Mouse (Mus musculus): ENCODE measurements around the gene Hist1h1a. TPM values are rescaled to one million over a fixed set of nuclear protein-coding genes. Genes with fewer than 3 reads are reported as not detected.

Gene Hist1h1a
- total and polyA plus RNA-seq, 3 experiments, result 4.1 to 2,211 TPM; not detected in 1

GRCm38 (mm10) chr13:23806422-23807052 lies 43.1 kb downstream of the Hist1h1a start, which contains the start of gene Slc17a2:
TSS of gene Slc17a2 (plus strand) at chr13:23806993.
- no peak within 1 kb of the TSS for H3K4me3 ChIP-seq (ENCODE audit: control insufficient read depth in 1 of 2, insufficient read depth in 1 of 2, low read depth in 2 of 2, low read length in 2 of 2)

More at GRCm38 (mm10) chr13:23806422-23807052, 43.1 kb downstream of the Hist1h1a start, which contains the start of gene Slc17a2:
- Histone ChIP-seq H3K9ac (ENCODE audit: control insufficient read depth, low read depth, low read length, poor library complexity, severe bottlenecking) (no peak within 1 kb of the TSS), H3K36me3 (ENCODE audit: control insufficient read depth in 1 of 2, insufficient read depth in 2 of 2, low read length in 2 of 2) (no peaks in the 10 kb centered on the region), H3K27me3 (ENCODE audit: control insufficient read depth in 1 of 2, insufficient read depth in 2 of 2, low read length in 2 of 2) (peaks cover 14 to 30% of the 10 kb centered on the region in 2 experiments), H3K27ac (ENCODE audit: control insufficient read depth, low read depth, low read length) (no peak within 1 kb of the TSS), H3K79me2 (ENCODE audit: control insufficient read depth, insufficient read depth, low read length, poor library complexity) (no peaks in the 10 kb centered on the region), H3K9me3 (replicated peaks; ENCODE audit: insufficient read depth, low read length) (no peaks in the 10 kb centered on the region), H3K4me1 (ENCODE audit: control insufficient read depth in 1 of 2, insufficient read depth in 2 of 2, low read length in 2 of 2) (no peaks in the 10 kb centered on the region)
- TF ChIP-seq MYC (IDR thresholded peaks at IDR 0.05; ENCODE audit: low read depth, low read length), result no peak
- TF ChIP-seq POLR2AphosphoS2 (IDR thresholded peaks at IDR 0.05; ENCODE audit: low read length), result no peak
- TF ChIP-seq ETS1 (IDR thresholded peaks at IDR 0.05; ENCODE audit: low read depth, low read length), result no peak
- DNase-seq (ENCODE audit: low read depth, low spot score), result no peak

Other genes with a start within 250 kb of the Hist1h1a start
Only the 30 nearest of the 37 such genes appear.
- 115 and 134 TPM in 2 replicates for gene Hist1h1d, start 210.4 kb upstream of the Hist1h1a start, total RNA-seq (2012; rRNA removed)
- gene Hist1h1d, start 210.4 kb upstream of the Hist1h1a start, polyA plus RNA-seq (2012; ENCODE audit: insufficient read depth in 1 of 2, insufficient read length in 2 of 2, low read depth in 1 of 2, low replicate concordance in 2 of 2, missing spikeins in 1 of 2), result under 1 TPM in 1 of 2 experiments, not detected in 1; 0.24 TPM
- gene Hist1h3e, start 201.3 kb upstream of the Hist1h1a start, total RNA-seq (2012; rRNA removed), result 1,049 and 1,400 TPM in 2 replicates
- gene Hist1h3e, start 201.3 kb upstream of the Hist1h1a start, polyA plus RNA-seq (2012; ENCODE audit: insufficient read depth in 1 of 2, insufficient read length in 2 of 2, low read depth in 1 of 2, low replicate concordance in 2 of 2, missing spikeins in 1 of 2), result 1 to 10 TPM in 1 of 2 experiments, not detected in 1; 4.5 TPM
- 560 and 662 TPM in 2 replicates for gene Hist1h2ae, start 192.4 kb upstream of the Hist1h1a start, total RNA-seq (2012; rRNA removed)
- gene Hist1h2ae, start 192.4 kb upstream of the Hist1h1a start, polyA plus RNA-seq (2012; ENCODE audit: insufficient read depth in 1 of 2, insufficient read length in 2 of 2, low read depth in 1 of 2, low replicate concordance in 2 of 2, missing spikeins in 1 of 2), result 1 to 10 TPM in 1 of 2 experiments, not detected in 1; 3.3 TPM
- 2,580 and 3,348 TPM in 2 replicates for gene Hist1h2bg, start 192.3 kb upstream of the Hist1h1a start, total RNA-seq (2012; rRNA removed)
- gene Hist1h2bg, start 192.3 kb upstream of the Hist1h1a start, polyA plus RNA-seq (2012; ENCODE audit: insufficient read depth in 1 of 2, insufficient read length in 2 of 2, low read depth in 1 of 2, low replicate concordance in 2 of 2, missing spikeins in 1 of 2), result 10 to 100 TPM in 1 of 2 experiments, not detected in 1; 14.7 TPM
- 1,093 and 1,255 TPM in 2 replicates for gene Hist1h2bf, start 189.5 kb upstream of the Hist1h1a start, total RNA-seq (2012; rRNA removed)
- gene Hist1h2bf, start 189.5 kb upstream of the Hist1h1a start, polyA plus RNA-seq (2012; ENCODE audit: insufficient read depth in 1 of 2, insufficient read length in 2 of 2, low read depth in 1 of 2, low replicate concordance in 2 of 2, missing spikeins in 1 of 2), result 1 to 10 TPM in 1 of 2 experiments, not detected in 1; 2.2 TPM
- 924 and 1,082 TPM in 2 replicates for gene Hist1h2ad, start 189.3 kb upstream of the Hist1h1a start, total RNA-seq (2012; rRNA removed)
- gene Hist1h2ad, start 189.3 kb upstream of the Hist1h1a start, polyA plus RNA-seq (2012; ENCODE audit: insufficient read depth in 1 of 2, insufficient read length in 2 of 2, low read depth in 1 of 2, low replicate concordance in 2 of 2, missing spikeins in 1 of 2), result under 1 TPM in 1 of 2 experiments, not detected in 1; 0.14 TPM
- 150 and 212 TPM in 2 replicates for gene Hist1h3d, start 187.9 kb upstream of the Hist1h1a start, total RNA-seq (2012; rRNA removed)
- gene Hist1h3d, start 187.9 kb upstream of the Hist1h1a start, polyA plus RNA-seq (2012; ENCODE audit: insufficient read depth in 1 of 2, insufficient read length in 2 of 2, low read depth in 1 of 2, low replicate concordance in 2 of 2, missing spikeins in 1 of 2), result 1 to 10 TPM in 1 of 2 experiments, not detected in 1; 1.4 TPM
- 1,889 and 1,922 TPM in 2 replicates for gene Hist1h4d, start 182.1 kb upstream of the Hist1h1a start, total RNA-seq (2012; rRNA removed)
- 10 to 100 TPM in 1 of 2 experiments, not detected in 1; 11.7 TPM for gene Hist1h4d, start 182.1 kb upstream of the Hist1h1a start, polyA plus RNA-seq (2012; ENCODE audit: insufficient read depth in 1 of 2, insufficient read length in 2 of 2, low read depth in 1 of 2, low replicate concordance in 2 of 2, missing spikeins in 1 of 2)
- 237 and 340 TPM in 2 replicates for gene Hist1h2be, start 142.5 kb upstream of the Hist1h1a start, total RNA-seq (2012; rRNA removed)
- under 1 TPM in 1 of 2 experiments, not detected in 1; 0.49 TPM for gene Hist1h2be, start 142.5 kb upstream of the Hist1h1a start, polyA plus RNA-seq (2012; ENCODE audit: insufficient read depth in 1 of 2, insufficient read length in 2 of 2, low read depth in 1 of 2, low replicate concordance in 2 of 2, missing spikeins in 1 of 2)
- gene Hist1h1e, start 141.1 kb upstream of the Hist1h1a start, total RNA-seq (2012; rRNA removed), result 268 and 340 TPM in 2 replicates
- gene Hist1h1e, start 141.1 kb upstream of the Hist1h1a start, polyA plus RNA-seq (2012; ENCODE audit: insufficient read depth in 1 of 2, insufficient read length in 2 of 2, low read depth in 1 of 2, low replicate concordance in 2 of 2, missing spikeins in 1 of 2), result 1 to 10 TPM in 1 of 2 experiments, not detected in 1; 1.6 TPM
- 123 and 153 TPM in 2 replicates for gene Hist1h2ac, start 79.7 kb upstream of the Hist1h1a start, total RNA-seq (2012; rRNA removed)
- under 1 TPM in 1 of 2 experiments, not detected in 1; 0.15 TPM for gene Hist1h2ac, start 79.7 kb upstream of the Hist1h1a start, polyA plus RNA-seq (2012; ENCODE audit: insufficient read depth in 1 of 2, insufficient read length in 2 of 2, low read depth in 1 of 2, low replicate concordance in 2 of 2, missing spikeins in 1 of 2)
- gene Hist1h2bc, start 79.5 kb upstream of the Hist1h1a start, total RNA-seq (2012; rRNA removed), result 694 and 982 TPM in 2 replicates
- gene Hist1h2bc, start 79.5 kb upstream of the Hist1h1a start, polyA plus RNA-seq (2012; ENCODE audit: insufficient read depth in 1 of 2, insufficient read length in 2 of 2, low read depth in 1 of 2, low replicate concordance in 2 of 2, missing spikeins in 1 of 2), result 1 to 10 TPM in 1 of 2 experiments, not detected in 1; 3.1 TPM
- 2.7 and 6.3 TPM in 2 replicates for gene Hist1h1t, start 67.9 kb upstream of the Hist1h1a start, total RNA-seq (2012; rRNA removed)
- gene Hist1h1t, start 67.9 kb upstream of the Hist1h1a start, polyA plus RNA-seq (2012; ENCODE audit: insufficient read depth in 1 of 2, insufficient read length in 2 of 2, low read depth in 1 of 2, low replicate concordance in 2 of 2, missing spikeins in 1 of 2), result not detected
- gene Hist1h4c, start 65.2 kb upstream of the Hist1h1a start, total RNA-seq (2012; rRNA removed), result 1,967 and 2,008 TPM in 2 replicates
- 1 to 10 TPM in 1 of 2 experiments, not detected in 1; 4.1 TPM for gene Hist1h4c, start 65.2 kb upstream of the Hist1h1a start, polyA plus RNA-seq (2012; ENCODE audit: insufficient read depth in 1 of 2, insufficient read length in 2 of 2, low read depth in 1 of 2, low replicate concordance in 2 of 2, missing spikeins in 1 of 2)
- gene Hfe, start 52.8 kb upstream of the Hist1h1a start, total RNA-seq (2012; rRNA removed), result not detected in 2 replicates
- not detected for gene Hfe, start 52.8 kb upstream of the Hist1h1a start, polyA plus RNA-seq (2012; ENCODE audit: insufficient read depth in 1 of 2, insufficient read length in 2 of 2, low read depth in 1 of 2, low replicate concordance in 2 of 2, missing spikeins in 1 of 2)
- gene Hist1h1c, start 24.9 kb upstream of the Hist1h1a start, total RNA-seq (2012; rRNA removed), result 348 and 479 TPM in 2 replicates
- gene Hist1h1c, start 24.9 kb upstream of the Hist1h1a start, polyA plus RNA-seq (2012; ENCODE audit: insufficient read depth in 1 of 2, insufficient read length in 2 of 2, low read depth in 1 of 2, low replicate concordance in 2 of 2, missing spikeins in 1 of 2), result 1 to 10 TPM in 1 of 2 experiments, not detected in 1; 3.8 TPM
- 1,651 and 2,239 TPM in 2 replicates for gene Hist1h3c, start 18.1 kb upstream of the Hist1h1a start, total RNA-seq (2012; rRNA removed)
- 1 to 10 TPM in 1 of 2 experiments, not detected in 1; 1.7 TPM for gene Hist1h3c, start 18.1 kb upstream of the Hist1h1a start, polyA plus RNA-seq (2012; ENCODE audit: insufficient read depth in 1 of 2, insufficient read length in 2 of 2, low read depth in 1 of 2, low replicate concordance in 2 of 2, missing spikeins in 1 of 2)
- gene Hist1h2bb, start 16.9 kb upstream of the Hist1h1a start, total RNA-seq (2012; rRNA removed), result 2,278 and 3,150 TPM in 2 replicates
- gene Hist1h2bb, start 16.9 kb upstream of the Hist1h1a start, polyA plus RNA-seq (2012; ENCODE audit: insufficient read depth in 1 of 2, insufficient read length in 2 of 2, low read depth in 1 of 2, low replicate concordance in 2 of 2, missing spikeins in 1 of 2), result 1 to 10 TPM in 1 of 2 experiments, not detected in 1; 3.2 TPM
- 2,219 and 2,780 TPM in 2 replicates for gene Hist1h2ab, start 12.5 kb upstream of the Hist1h1a start, total RNA-seq (2012; rRNA removed)
- gene Hist1h2ab, start 12.5 kb upstream of the Hist1h1a start, polyA plus RNA-seq (2012; ENCODE audit: insufficient read depth in 1 of 2, insufficient read length in 2 of 2, low read depth in 1 of 2, low replicate concordance in 2 of 2, missing spikeins in 1 of 2), result 1 to 10 TPM in 1 of 2 experiments, not detected in 1; 8.0 TPM
- gene Hist1h3b, start 11.4 kb upstream of the Hist1h1a start, total RNA-seq (2012; rRNA removed), result 1,725 and 2,102 TPM in 2 replicates
- 1 to 10 TPM in 1 of 2 experiments, not detected in 1; 6.6 TPM for gene Hist1h3b, start 11.4 kb upstream of the Hist1h1a start, polyA plus RNA-seq (2012; ENCODE audit: insufficient read depth in 1 of 2, insufficient read length in 2 of 2, low read depth in 1 of 2, low replicate concordance in 2 of 2, missing spikeins in 1 of 2)
- 3,071 and 3,339 TPM in 2 replicates for gene Hist1h4b, start 6.7 kb upstream of the Hist1h1a start, total RNA-seq (2012; rRNA removed)
- gene Hist1h4b, start 6.7 kb upstream of the Hist1h1a start, polyA plus RNA-seq (2012; ENCODE audit: insufficient read depth in 1 of 2, insufficient read length in 2 of 2, low read depth in 1 of 2, low replicate concordance in 2 of 2, missing spikeins in 1 of 2), result 10 to 100 TPM in 1 of 2 experiments, not detected in 1; 19.0 TPM
- 2,939 and 3,025 TPM in 2 replicates for gene Hist1h4a, start 2.4 kb upstream of the Hist1h1a start, total RNA-seq (2012; rRNA removed)
- 1 to 10 TPM in 1 of 2 experiments, not detected in 1; 9.8 TPM for gene Hist1h4a, start 2.4 kb upstream of the Hist1h1a start, polyA plus RNA-seq (2012; ENCODE audit: insufficient read depth in 1 of 2, insufficient read length in 2 of 2, low read depth in 1 of 2, low replicate concordance in 2 of 2, missing spikeins in 1 of 2)
- 1,097 and 1,298 TPM in 2 replicates for gene Hist1h3a, start 1.3 kb upstream of the Hist1h1a start, total RNA-seq (2012; rRNA removed)
- gene Hist1h3a, start 1.3 kb upstream of the Hist1h1a start, polyA plus RNA-seq (2012; ENCODE audit: insufficient read depth in 1 of 2, insufficient read length in 2 of 2, low read depth in 1 of 2, low replicate concordance in 2 of 2, missing spikeins in 1 of 2), result 1 to 10 TPM in 1 of 2 experiments, not detected in 1; 6.5 TPM
- gene Trim38, start 6.2 kb downstream of the Hist1h1a start, total RNA-seq (2012; rRNA removed), result not detected in 2 replicates
- not detected for gene Trim38, start 6.2 kb downstream of the Hist1h1a start, polyA plus RNA-seq (2012; ENCODE audit: insufficient read depth in 1 of 2, insufficient read length in 2 of 2, low read depth in 1 of 2, low replicate concordance in 2 of 2, missing spikeins in 1 of 2)
- not detected in 2 replicates for gene Slc17a2, start 43.3 kb downstream of the Hist1h1a start, total RNA-seq (2012; rRNA removed)
- not detected for gene Slc17a2, start 43.3 kb downstream of the Hist1h1a start, polyA plus RNA-seq (2012; ENCODE audit: insufficient read depth in 1 of 2, insufficient read length in 2 of 2, low read depth in 1 of 2, low replicate concordance in 2 of 2, missing spikeins in 1 of 2)
- not detected in 2 replicates for gene Slc17a3, start 75.8 kb downstream of the Hist1h1a start, total RNA-seq (2012; rRNA removed)
- not detected for gene Slc17a3, start 75.8 kb downstream of the Hist1h1a start, polyA plus RNA-seq (2012; ENCODE audit: insufficient read depth in 1 of 2, insufficient read length in 2 of 2, low read depth in 1 of 2, low replicate concordance in 2 of 2, missing spikeins in 1 of 2)
- not detected in 2 replicates for gene Slc17a1, start 104.1 kb downstream of the Hist1h1a start, total RNA-seq (2012; rRNA removed)
- not detected for gene Slc17a1, start 104.1 kb downstream of the Hist1h1a start, polyA plus RNA-seq (2012; ENCODE audit: insufficient read depth in 1 of 2, insufficient read length in 2 of 2, low read depth in 1 of 2, low replicate concordance in 2 of 2, missing spikeins in 1 of 2)
- gene Slc17a4, start 151.3 kb downstream of the Hist1h1a start, total RNA-seq (2012; rRNA removed), result 0.20 TPM in 1 of 2 replicates, not detected in the other
- under 1 TPM in 1 of 2 experiments, not detected in 1; 0.54 TPM for gene Slc17a4, start 151.3 kb downstream of the Hist1h1a start, polyA plus RNA-seq (2012; ENCODE audit: insufficient read depth in 1 of 2, insufficient read length in 2 of 2, low read depth in 1 of 2, low replicate concordance in 2 of 2, missing spikeins in 1 of 2)
- not detected in 2 replicates for gene Hist1h2ba, start 170.5 kb downstream of the Hist1h1a start, total RNA-seq (2012; rRNA removed)
- under 1 TPM in 1 of 2 experiments, not detected in 1; 0.58 TPM for gene Hist1h2ba, start 170.5 kb downstream of the Hist1h1a start, polyA plus RNA-seq (2012; ENCODE audit: insufficient read depth in 1 of 2, insufficient read length in 2 of 2, low read depth in 1 of 2, low replicate concordance in 2 of 2, missing spikeins in 1 of 2)
- gene Hist1h2aa, start 170.8 kb downstream of the Hist1h1a start, total RNA-seq (2012; rRNA removed), result not detected in 2 replicates
- 1 to 10 TPM in 1 of 2 experiments, not detected in 1; 1.6 TPM for gene Hist1h2aa, start 170.8 kb downstream of the Hist1h1a start, polyA plus RNA-seq (2012; ENCODE audit: insufficient read depth in 1 of 2, insufficient read length in 2 of 2, low read depth in 1 of 2, low replicate concordance in 2 of 2, missing spikeins in 1 of 2)

All from MEL (cell line).